Mouse (Mus musculus) MEL (cell line): ENCODE measurements around the gene Rtn4rl1. TPM values are rescaled to one million over a fixed set of nuclear protein-coding genes. Genes with fewer than 3 reads are reported as not detected.

Experiments
- DNase-seq: peaks from one replicate; pipeline ENCODE4 v3.0.0; 2011; ENCODE audit warnings: low read depth, low spot score
- H3K27ac ChIP-seq: 2 replicates; pipeline ENCODE4 v1.5.1; 2012; ENCODE audit warnings: low read depth, mild to moderate bottlenecking, control low read depth, low read length, moderate library complexity; ENCODE audit not compliant: control insufficient read depth
- H3K27me3 ChIP-seq, 2 experiments: fragments of 150-350 bp in 1 of 2; sonication (generic) in 1 of 2; 2 replicates each; pipeline ENCODE4 v1.6.1; 2012; ENCODE audit warnings: low read length in 2 of 2, mild to moderate bottlenecking in 2 of 2, improper control_type of control experiment in 1 of 2, moderate library complexity in 1 of 2; ENCODE audit not compliant: insufficient read depth in 2 of 2, control insufficient read depth in 1 of 2
- H3K36me3 ChIP-seq, 2 experiments: 2 replicates each; pipeline ENCODE4 v1.6.1; 2012 to 2014; ENCODE audit warnings: low read length in 2 of 2, improper control_type of control experiment in 1 of 2, inconsistent platforms in 1 of 2, mild to moderate bottlenecking in 1 of 2; ENCODE audit not compliant: insufficient read depth in 2 of 2, control insufficient read depth in 1 of 2
- H3K4me1 ChIP-seq, 2 experiments: fragments of 150-350 bp in 1 of 2; sonication (generic) in 1 of 2; 2 replicates each; pipeline ENCODE4 v1.6.1; 2012; ENCODE audit warnings: low read length in 2 of 2, improper control_type of control experiment in 1 of 2, mild to moderate bottlenecking in 1 of 2; ENCODE audit not compliant: insufficient read depth in 2 of 2, control insufficient read depth in 1 of 2
- H3K4me3 ChIP-seq, 2 experiments: fragments of 150-350 bp in 1 of 2; sonication (generic) in 1 of 2; 2 replicates each; pipeline ENCODE4 v1.5.1; 2012; ENCODE audit warnings: low read depth in 2 of 2, low read length in 2 of 2, mild to moderate bottlenecking in 2 of 2, moderate library complexity in 2 of 2, control low read depth in 1 of 2, improper control_type of control experiment in 1 of 2; ENCODE audit not compliant: control insufficient read depth in 1 of 2, insufficient read depth in 1 of 2
- H3K79me2 ChIP-seq: 2 replicates; pipeline ENCODE4 v1.6.1; 2012; ENCODE audit warnings: mild to moderate bottlenecking, low read length, moderate library complexity; ENCODE audit not compliant: control insufficient read depth, poor library complexity, insufficient read depth
- H3K9ac ChIP-seq: 2 replicates; pipeline ENCODE4 v1.6.1; 2012; ENCODE audit warnings: low read depth, mild to moderate bottlenecking, control low read depth, low read length, moderate library complexity; ENCODE audit not compliant: control insufficient read depth, poor library complexity, severe bottlenecking
- H3K9me3 ChIP-seq: fragments of 150-350 bp; sonication (generic); replicated peaks from 2 replicates; pipeline ENCODE4 v1.6.1; 2012; ENCODE audit warnings: mild to moderate bottlenecking, low read length, improper control_type of control experiment, moderate library complexity; ENCODE audit not compliant: insufficient read depth
- CTCF ChIP-seq, 3 experiments: IDR thresholded peaks in 2 of 3; conservative IDR thresholded peaks in 1 of 3; 2 replicates each; pipeline ENCODE4 v1.5.1; 2011 to 2012; ENCODE audit warnings: low read length in 3 of 3, low read depth in 2 of 3, mild to moderate bottlenecking in 2 of 3, improper control_type of control experiment in 1 of 3, inconsistent platforms in 1 of 3, mixed read lengths in 1 of 3, moderate library complexity in 1 of 3; ENCODE audit not compliant: control insufficient read depth in 1 of 3, insufficient read depth in 1 of 3, poor library complexity in 1 of 3, severe bottlenecking in 1 of 3
- ELF1 ChIP-seq: IDR thresholded peaks from 2 replicates; pipeline ENCODE4 v1.6.1; 2014; ENCODE audit warnings: low read depth, mild to moderate bottlenecking, inconsistent platforms, low read length, improper control_type of control experiment, moderate library complexity
- ETS1 ChIP-seq: IDR thresholded peaks from 2 replicates; pipeline ENCODE4 v1.6.1; 2012; ENCODE audit warnings: low read depth, mild to moderate bottlenecking, inconsistent platforms, low read length, improper control_type of control experiment, moderate library complexity
- GABPA ChIP-seq: IDR thresholded peaks from 2 replicates; pipeline ENCODE4 v1.6.1; 2012; ENCODE audit warnings: low read depth, mild to moderate bottlenecking, inconsistent platforms, low read length, improper control_type of control experiment, moderate library complexity
- GATA1 ChIP-seq: IDR thresholded peaks from 2 replicates; pipeline ENCODE4 v1.6.1; 2011; ENCODE audit warnings: low read depth, low read length, improper control_type of control experiment
- HCFC1 ChIP-seq: IDR thresholded peaks from 2 replicates; pipeline ENCODE4 v1.6.1; 2012; ENCODE audit warnings: low read depth, mild to moderate bottlenecking, inconsistent platforms, low read length, improper control_type of control experiment, moderate library complexity
- JUND ChIP-seq: IDR thresholded peaks from 2 replicates; pipeline ENCODE4 v1.6.1; 2011; ENCODE audit warnings: low read depth, mild to moderate bottlenecking, improper control_type of control experiment, low read length
- KAT2A ChIP-seq: conservative IDR thresholded peaks from 2 replicates; pipeline ENCODE4 v1.6.1; 2012; ENCODE audit warnings: low read depth, low read length, improper control_type of control experiment, inconsistent platforms
- MAFK ChIP-seq: IDR thresholded peaks from 2 replicates; pipeline ENCODE4 v1.6.1; 2011; ENCODE audit warnings: low read depth, mild to moderate bottlenecking, low read length, improper control_type of control experiment, borderline replicate concordance
- POLR2A ChIP-seq, 2 experiments: IDR thresholded peaks; 2 replicates each; pipeline ENCODE4 v1.6.1; 2011 to 2012; ENCODE audit warnings: low read length in 2 of 2, mild to moderate bottlenecking in 2 of 2, control low read depth in 1 of 2, improper control_type of control experiment in 1 of 2, low read depth in 1 of 2, moderate library complexity in 1 of 2; ENCODE audit not compliant: control insufficient read depth in 1 of 2, insufficient read depth in 1 of 2, poor library complexity in 1 of 2
- POLR2AphosphoS5 ChIP-seq: IDR thresholded peaks from 2 replicates; pipeline ENCODE4 v1.6.1; 2012; ENCODE audit warnings: low read depth, borderline replicate concordance, mild to moderate bottlenecking, inconsistent platforms, low read length, moderate library complexity, mixed read lengths
- RAD21 ChIP-seq: IDR thresholded peaks from 2 replicates; pipeline ENCODE4 v1.6.1; 2011; ENCODE audit warnings: mild to moderate bottlenecking, low read depth, low read length, improper control_type of control experiment
- SIN3A ChIP-seq: IDR thresholded peaks from 2 replicates; pipeline ENCODE4 v1.6.1; 2012; ENCODE audit warnings: low read length, improper control_type of control experiment, inconsistent platforms
- SMC3 ChIP-seq: IDR thresholded peaks from 2 replicates; pipeline ENCODE4 v1.6.1; 2011; ENCODE audit warnings: low read depth, low read length, improper control_type of control experiment
- TBP ChIP-seq: IDR thresholded peaks from 2 replicates; pipeline ENCODE4 v1.8.0; 2011; ENCODE audit warnings: low read depth, low read length, improper control_type of control experiment
- ZC3H11A ChIP-seq: IDR thresholded peaks from 2 replicates; pipeline ENCODE4 v1.6.1; 2012; ENCODE audit warnings: low read depth, mild to moderate bottlenecking, inconsistent platforms, low read length, improper control_type of control experiment
- ZKSCAN1 ChIP-seq: IDR thresholded peaks from 2 replicates; pipeline ENCODE4 v1.6.1; 2012; ENCODE audit warnings: low read depth, mild to moderate bottlenecking, inconsistent platforms, low read length, improper control_type of control experiment, moderate library complexity
- ZNF384 ChIP-seq: IDR thresholded peaks from 2 replicates; pipeline ENCODE4 v1.6.1; 2012; ENCODE audit warnings: low read depth, mild to moderate bottlenecking, inconsistent platforms, low read length, improper control_type of control experiment
- polyA plus RNA-seq, 2 experiments: library from polyadenylated mRNA; stranded (reverse) in 1 of 2; unstranded in 1 of 2; fragments of >175 nt in 1 of 2; fragments of >200 nt in 1 of 2; gene quantifications; 2 replicates each; pipeline versions ENCODE4 v1.2.1 to v1.2.4; 2012; ENCODE audit warnings: low replicate concordance in 2 of 2, low read depth in 1 of 2; ENCODE audit not compliant: insufficient read length in 2 of 2, insufficient read depth in 1 of 2, missing spikeins in 1 of 2
- total RNA-seq: library from RNA; depleted of rRNA; stranded (reverse); fragments of 300-350 nt; gene quantifications from 2 replicates; pipeline ENCODE4 v1.2.3, GENCODE M21; 2012

Gene Rtn4rl1
- total and polyA plus RNA-seq, 3 experiments = 0.35 to 2.6 TPM; not detected in 1

DNA sequence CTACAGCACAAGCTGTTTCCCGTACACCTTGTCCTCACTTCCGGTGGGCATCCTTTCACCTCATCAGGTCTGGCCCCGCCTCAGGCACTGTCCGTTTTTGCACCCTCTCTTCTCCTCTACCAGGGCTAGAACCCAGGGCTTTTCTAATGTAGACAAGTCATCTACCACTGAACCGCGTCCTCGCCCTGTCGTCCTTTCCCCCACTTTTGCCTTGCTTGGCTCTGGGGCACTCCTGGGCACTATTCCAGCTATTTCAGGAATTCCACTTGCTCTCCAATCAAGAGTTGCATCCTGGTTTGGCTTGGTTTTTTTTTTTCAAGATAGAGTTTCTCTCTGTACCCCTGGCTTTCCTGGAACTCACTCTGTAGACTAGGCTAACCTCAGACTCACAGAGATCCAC, 53.0 kb downstream of the Rtn4rl1 start:
- Histone ChIP-seq H3K9ac (no peak overlapping the region), H3K27ac (no peak overlapping the region), H3K4me1 (peaks cover 6 to 25% of the 10 kb centered on the region in 2 experiments), H3K9me3 (no peaks in the 10 kb centered on the region), H3K4me3 (no peak overlapping the region), H3K27me3 (no peaks in the 10 kb centered on the region), H3K36me3 (peaks cover 0 to 16% of the 10 kb centered on the region in 2 experiments; a peak in 2 of 4 replicates), H3K79me2 (no peaks in the 10 kb centered on the region)
- TF ChIP-seq TBP (no peak), ETS1 (no peak), HCFC1 (no peak), MAFK (no peak), GATA1 (no peak), ELF1 (no peak), SIN3A (no peak), KAT2A (no peak), ZNF384 (no peak), POLR2A (IDR thresholded peaks at IDR 0.05; ENCODE audit: control insufficient read depth in 1 of 2, insufficient read depth in 1 of 2, low read depth in 1 of 2, low read length in 2 of 2, poor library complexity in 1 of 2) (no peak)
- no peak for DNase-seq

DNA sequence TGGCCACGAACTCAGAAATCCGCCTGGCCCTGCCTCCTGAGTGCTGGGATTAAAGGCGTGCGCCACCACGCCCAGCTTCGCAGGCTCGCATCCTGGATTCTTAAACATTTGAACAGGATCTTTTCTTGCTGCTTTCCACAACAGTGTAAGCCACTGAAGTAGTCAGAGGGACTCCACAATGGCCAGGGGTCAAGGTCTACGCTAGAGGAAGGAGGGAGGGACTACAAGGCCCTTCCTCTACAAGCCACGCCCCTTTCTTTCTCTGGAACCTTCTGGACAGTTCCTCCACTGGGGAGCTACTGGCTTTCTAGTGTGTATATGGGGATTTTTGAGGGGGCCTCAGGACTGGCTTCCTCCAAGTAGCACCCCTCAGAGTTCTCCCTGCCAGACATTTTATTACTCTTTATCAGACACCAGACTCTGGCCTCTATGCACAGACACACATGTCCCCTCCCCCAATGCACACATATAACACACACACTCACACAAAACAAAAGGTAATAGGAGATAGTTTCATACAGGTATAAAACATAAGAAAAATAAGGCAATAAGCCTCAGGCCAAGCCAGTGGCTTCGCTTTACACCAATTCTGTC, 53.7 kb downstream of the Rtn4rl1 start:
- Histone ChIP-seq H3K9ac (no peak overlapping the region), H3K79me2 (no peaks in the 10 kb centered on the region), H3K4me1 (peaks cover 6 to 25% of the 10 kb centered on the region in 2 experiments), H3K9me3 (no peaks in the 10 kb centered on the region), H3K27me3 (no peaks in the 10 kb centered on the region), H3K4me3 (no peak overlapping the region), H3K36me3 (peaks cover 0 to 16% of the 10 kb centered on the region in 2 experiments; a peak in 2 of 4 replicates), H3K27ac (no peak overlapping the region)
- no peak for DNase-seq
- TF ChIP-seq GABPA (no peak), POLR2AphosphoS5 (no peak), ZC3H11A (no peak), JUND (no peak), ZKSCAN1 (no peak), CTCF (IDR thresholded peaks at IDR 0.05 in 2 of 3, conservative IDR thresholded peaks at IDR 0.05 in 1 of 3; ENCODE audit: control insufficient read depth in 1 of 3, insufficient read depth in 1 of 3, low read depth in 2 of 3, low read length in 3 of 3, poor library complexity in 1 of 3, severe bottlenecking in 1 of 3) (no peak)

- peaks cover 0 to 16% of the 10 kb centered on the region in 2 experiments; a peak in 2 of 4 replicates for H3K36me3 ChIP-seq
- no peak for DNase-seq
- H3K27me3 ChIP-seq = no peaks in the 10 kb centered on the region
- H3K27ac ChIP-seq = no peak overlapping the region
- H3K9ac ChIP-seq = no peak overlapping the region
- no peak overlapping the region for H3K4me3 ChIP-seq
- TF ChIP-seq SMC3 = no peak
- no peak for TF ChIP-seq RAD21
- no peak for TF ChIP-seq ZKSCAN1
- no peak for TF ChIP-seq TBP
- H3K4me1 ChIP-seq = peaks cover 9 to 21% of the 10 kb centered on the region in 2 experiments
- H3K79me2 ChIP-seq = no peaks in the 10 kb centered on the region
- H3K9me3 ChIP-seq = no peaks in the 10 kb centered on the region
Observed at GRCm38 (mm10) chr11:75249588-75249987, 56.0 kb downstream of the Rtn4rl1 start.
